Mouse (Mus musculus): Measurements from ENCODE around the gene Ifi44.

The Ifi44 gene

GRCm38 (mm10) chr3:151749737-151750136 lies at the start of gene Ifi44:
Ifi44 (minus strand) TSS chr3:151749960.
- DNase-seq = no peak

- no peak for DNase-seq
Measured at GRCm38 (mm10) chr3:151788622-151789021, 38.9 kb upstream of the Ifi44 start.

- no peak for DNase-seq
Measured at GRCm38 (mm10) chr3:151775089-151775488, 25.3 kb upstream of the Ifi44 start.

GRCm38 (mm10) chr3:151771074-151771473 lies 21.3 kb upstream of the Ifi44 start:
- DNase-seq = peak; percentile 16

- DNase-seq = no peak
Measured at GRCm38 (mm10) chr3:151748514-151748913, 1.2 kb downstream of the Ifi44 start.

GRCm38 (mm10) chr3:151746058-151746457 lies 3.7 kb downstream of the Ifi44 start:
- no peak for DNase-seq

GRCm38 (mm10) chr3:151742223-151742622 lies 7.5 kb downstream of the Ifi44 start:
- DNase-seq = no peak

- DNase-seq = peak; percentile 5
Measured at GRCm38 (mm10) chr3:151716246-151716645, 33.5 kb downstream of the Ifi44 start.

GRCm38 (mm10) chr3:151707335-151707734 lies 42.4 kb downstream of the Ifi44 start:
- DNase-seq = no peak
